Mouse (Mus musculus) heart, adult 2 months (tissue): ENCODE results near the gene Med7.

Source experiments
- EP300 ChIP-seq: fragments of 200-500 bp; IDR thresholded peaks from 2 replicates; pipeline ENCODE4 v1.6.1; 2011; ENCODE audit warnings: low read depth, low read length, control low read depth; ENCODE audit not compliant: insufficient read depth
- POLR2A ChIP-seq: fragments of 200-500 bp; IDR thresholded peaks from 2 replicates; pipeline ENCODE4 v1.6.1; 2011; ENCODE audit warnings: mild to moderate bottlenecking, low read depth, low read length, control low read depth; ENCODE audit not compliant: insufficient read depth

- TF ChIP-seq EP300 = no peak
- no peak for TF ChIP-seq POLR2A
Observed at GRCm38 (mm10) chr11:46396860-46397179, 39.9 kb upstream of the Med7 start.
